Mouse (Mus musculus): ENCODE results near the gene Lhfpl5.

Gene Lhfpl5

GRCm38 (mm10) chr17:28626937-28627336, 51.5 kb downstream of the Lhfpl5 start:
- no peak for DNase-seq (ENCODE audit: low read depth)

GRCm38 (mm10) chr17:28628248-28629124, 53.0 kb downstream of the Lhfpl5 start:
- DNase-seq (ENCODE audit: low read depth) = no peak

GRCm38 (mm10) chr17:28629125-28629524, 53.7 kb downstream of the Lhfpl5 start:
- DNase-seq (ENCODE audit: low read depth) = no peak
